Mouse (Mus musculus): ENCODE measurements at regions not wholly inside any gene's neighbourhood (a gene's known extent, or its start where the extent isn't known, plus 50 kb on each side); places are given as distances from the start of the nearest gene placed in this dataset.

DNA sequence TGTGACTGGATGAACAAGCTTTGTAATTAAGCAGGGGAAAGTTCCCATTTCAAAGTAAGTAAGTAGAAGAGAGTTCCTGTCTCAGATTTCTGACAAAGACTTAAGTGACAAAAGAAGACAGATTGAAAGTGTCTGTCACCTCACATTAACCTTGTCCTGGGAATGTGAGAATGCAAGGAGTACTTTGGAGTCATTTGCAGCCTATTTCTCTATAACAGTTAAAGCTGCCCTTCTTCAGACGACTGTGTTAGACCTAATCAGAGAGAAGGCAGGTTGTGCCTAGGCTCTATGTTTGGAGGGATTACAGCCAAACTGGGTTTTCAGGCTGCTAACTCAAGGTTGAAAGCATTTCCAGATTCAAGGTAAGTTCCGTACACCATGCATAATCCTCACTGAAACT is 446.5 kb downstream of the Pdgfc start:
- WGBS, result 58% methylated on average over 2 of the region's 2 CpGs
- H3K4me3 ChIP-seq (ENCODE audit: control insufficient read depth in 1 of 2, insufficient read depth in 1 of 2, low read depth in 1 of 2, low read length in 2 of 2), result no peak overlapping the region
- H3K9me3 ChIP-seq (ENCODE audit: control insufficient read depth, low read length), result no peaks in the 10 kb centered on the region
- H3K9ac ChIP-seq (ENCODE audit: low read length), result no peak overlapping the region
- ATAC-seq (ENCODE audit: insufficient number of reproducible peaks, insufficient read depth, low FRiP score, low read depth), result no peak
- H3K27me3 ChIP-seq (ENCODE audit: control insufficient read depth, insufficient read depth, low read length), result no peaks in the 10 kb centered on the region
- no peak overlapping the region for H3K27ac ChIP-seq (replicated peaks in 1 of 2; ENCODE audit: control insufficient read depth in 1 of 2, insufficient read depth in 1 of 2, low read depth in 2 of 2, low read length in 2 of 2)
- no peak overlapping the region for H3K4me2 ChIP-seq (ENCODE audit: low read length)
- no peaks in the 10 kb centered on the region for H3K4me1 ChIP-seq (ENCODE audit: control insufficient read depth in 2 of 2, insufficient read depth in 2 of 2, low read length in 2 of 2)
- no peaks in the 10 kb centered on the region for H3K36me3 ChIP-seq (ENCODE audit: control insufficient read depth, insufficient read depth, low read length)

DNA sequence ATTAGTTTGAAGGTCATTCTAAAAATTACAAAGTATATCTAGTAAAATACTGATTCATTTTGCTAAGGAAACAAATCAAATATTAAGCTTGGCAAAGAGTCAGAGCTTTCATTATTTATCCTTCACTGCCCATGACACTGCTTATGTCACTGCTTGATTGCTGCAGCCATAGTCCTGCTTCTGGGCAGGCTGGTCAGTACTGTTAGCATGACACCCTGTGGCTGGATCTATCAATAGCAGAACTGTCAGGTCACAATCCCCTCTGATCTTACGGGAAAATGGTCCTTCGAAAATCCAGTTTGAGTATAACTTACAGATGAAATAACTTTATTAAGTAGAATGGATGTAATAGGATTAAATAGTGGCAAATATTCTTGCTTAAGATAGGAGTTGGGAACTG is 447.1 kb downstream of the Pdgfc start:
- Histone ChIP-seq H3K4me1 (ENCODE audit: control insufficient read depth in 2 of 2, insufficient read depth in 2 of 2, low read length in 2 of 2) (no peaks in the 10 kb centered on the region), H3K27ac (replicated peaks in 1 of 2; ENCODE audit: control insufficient read depth in 1 of 2, insufficient read depth in 1 of 2, low read depth in 2 of 2, low read length in 2 of 2) (no peak overlapping the region), H3K36me3 (ENCODE audit: control insufficient read depth, insufficient read depth, low read length) (no peaks in the 10 kb centered on the region), H3K9me3 (ENCODE audit: control insufficient read depth, low read length) (no peaks in the 10 kb centered on the region), H3K27me3 (ENCODE audit: control insufficient read depth, insufficient read depth, low read length) (no peaks in the 10 kb centered on the region), H3K9ac (ENCODE audit: low read length) (no peak overlapping the region), H3K4me2 (ENCODE audit: low read length) (no peak overlapping the region), H3K4me3 (ENCODE audit: control insufficient read depth in 1 of 2, insufficient read depth in 1 of 2, low read depth in 1 of 2, low read length in 2 of 2) (no peak overlapping the region)
- WGBS, result 64% methylated on average over 2 of the region's 2 CpGs
- ATAC-seq (ENCODE audit: insufficient number of reproducible peaks, insufficient read depth, low FRiP score, low read depth), result no peak

DNA sequence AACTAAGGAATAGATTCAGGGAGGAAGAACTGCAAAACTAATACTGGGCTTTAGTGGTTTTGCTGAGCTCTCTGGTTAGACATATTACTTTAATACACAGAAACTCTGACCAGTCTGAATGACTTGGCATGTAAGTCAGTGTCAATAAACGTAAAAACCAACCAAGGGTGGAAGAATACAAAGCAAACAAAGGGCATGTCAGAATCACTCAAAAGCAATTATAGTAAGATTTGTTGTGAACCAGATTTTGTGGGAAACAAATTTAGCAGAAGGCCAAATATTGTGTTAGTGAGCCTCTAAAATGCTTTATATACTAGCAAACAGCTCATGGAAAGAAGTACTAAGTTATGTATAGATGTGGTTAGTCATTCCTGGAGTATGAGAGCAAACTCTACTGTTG is 427.1 kb upstream of the Ctso start:
- no peak for ATAC-seq (ENCODE audit: insufficient number of reproducible peaks, insufficient read depth, low FRiP score, low read depth)
- Histone ChIP-seq H3K36me3 (ENCODE audit: control insufficient read depth, insufficient read depth, low read length) (no peaks in the 10 kb centered on the region), H3K9me3 (ENCODE audit: control insufficient read depth, low read length) (no peaks in the 10 kb centered on the region), H3K9ac (ENCODE audit: low read length) (no peak overlapping the region), H3K27ac (replicated peaks in 1 of 2; ENCODE audit: control insufficient read depth in 1 of 2, insufficient read depth in 1 of 2, low read depth in 2 of 2, low read length in 2 of 2) (no peak overlapping the region), H3K27me3 (ENCODE audit: control insufficient read depth, insufficient read depth, low read length) (no peaks in the 10 kb centered on the region), H3K4me1 (ENCODE audit: control insufficient read depth in 2 of 2, insufficient read depth in 2 of 2, low read length in 2 of 2) (no peaks in the 10 kb centered on the region), H3K4me2 (ENCODE audit: low read length) (no peak overlapping the region), H3K4me3 (ENCODE audit: control insufficient read depth in 1 of 2, insufficient read depth in 1 of 2, low read depth in 1 of 2, low read length in 2 of 2) (no peak overlapping the region)
- WGBS, result 84% methylated on average over 1 of the region's 1 CpGs

DNA sequence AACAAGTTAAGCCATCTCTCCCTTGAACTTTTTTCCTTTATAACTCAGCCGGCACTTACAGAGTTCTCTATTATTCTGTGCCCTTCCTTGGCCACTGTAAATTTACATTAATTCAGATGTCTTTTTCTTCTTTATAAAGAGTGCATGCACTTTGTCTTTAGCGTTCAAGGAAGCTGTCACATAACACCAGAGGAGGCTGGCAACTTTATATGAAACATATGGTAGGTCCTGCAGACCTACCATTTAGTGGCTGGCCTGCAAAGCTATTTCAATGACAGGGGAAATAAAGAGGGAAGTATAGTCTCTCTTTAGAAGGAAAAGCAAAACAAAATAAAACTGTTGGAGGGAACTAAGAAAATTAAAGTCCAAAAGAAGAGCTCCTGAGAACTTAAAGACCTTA is 423.8 kb upstream of the Ctso start:
- 64% methylated on average over 2 of the region's 2 CpGs for WGBS

DNA sequence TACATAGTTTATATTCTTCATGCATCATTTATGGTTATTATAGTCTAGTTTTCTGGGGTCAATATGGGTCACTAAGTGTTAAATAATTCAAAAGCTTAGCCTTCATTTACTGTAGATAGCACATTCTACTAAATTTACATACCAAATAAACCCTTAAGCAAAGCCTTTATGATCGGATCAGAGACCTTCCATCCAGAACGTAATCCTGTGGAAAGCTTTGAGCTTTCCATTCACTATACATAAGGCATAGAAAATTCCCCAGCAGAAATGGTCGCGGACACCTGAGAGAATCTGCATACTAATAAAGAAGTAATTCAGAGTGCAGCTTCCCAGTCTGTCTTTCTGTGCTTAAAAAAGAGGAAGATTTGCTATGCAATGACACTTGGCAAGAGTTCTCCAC is 410.6 kb upstream of the Ctso start:
- H3K27ac ChIP-seq (replicated peaks in 1 of 2; ENCODE audit: control insufficient read depth in 1 of 2, insufficient read depth in 1 of 2, low read depth in 2 of 2, low read length in 2 of 2), result no peak overlapping the region
- H3K36me3 ChIP-seq (ENCODE audit: control insufficient read depth, insufficient read depth, low read length), result no peaks in the 10 kb centered on the region
- 73% methylated on average over 4 of the region's 4 CpGs for WGBS
- no peak overlapping the region for H3K4me3 ChIP-seq (ENCODE audit: control insufficient read depth in 1 of 2, insufficient read depth in 1 of 2, low read depth in 1 of 2, low read length in 2 of 2)
- ATAC-seq (ENCODE audit: insufficient number of reproducible peaks, insufficient read depth, low FRiP score, low read depth), result no peak
- no peak overlapping the region for H3K4me2 ChIP-seq (ENCODE audit: low read length)
- H3K9ac ChIP-seq (ENCODE audit: low read length), result no peak overlapping the region
- no peaks in the 10 kb centered on the region for H3K27me3 ChIP-seq (ENCODE audit: control insufficient read depth, insufficient read depth, low read length)
- H3K4me1 ChIP-seq (ENCODE audit: control insufficient read depth in 2 of 2, insufficient read depth in 2 of 2, low read length in 2 of 2), result no peaks in the 10 kb centered on the region
- H3K9me3 ChIP-seq (ENCODE audit: control insufficient read depth, low read length), result no peaks in the 10 kb centered on the region

More for the DNA sequence above, 423.8 kb upstream of the Ctso start:
- Histone ChIP-seq H3K4me3 (ENCODE audit: control insufficient read depth in 1 of 2, insufficient read depth in 1 of 2, low read depth in 1 of 2, low read length in 2 of 2) (no peak overlapping the region), H3K4me1 (ENCODE audit: control insufficient read depth in 2 of 2, insufficient read depth in 2 of 2, low read length in 2 of 2) (no peaks in the 10 kb centered on the region), H3K9me3 (ENCODE audit: control insufficient read depth, low read length) (no peaks in the 10 kb centered on the region), H3K36me3 (ENCODE audit: control insufficient read depth, insufficient read depth, low read length) (no peaks in the 10 kb centered on the region), H3K27me3 (ENCODE audit: control insufficient read depth, insufficient read depth, low read length) (no peaks in the 10 kb centered on the region), H3K4me2 (ENCODE audit: low read length) (no peak overlapping the region), H3K9ac (ENCODE audit: low read length) (no peak overlapping the region), H3K27ac (replicated peaks in 1 of 2; ENCODE audit: control insufficient read depth in 1 of 2, insufficient read depth in 1 of 2, low read depth in 2 of 2, low read length in 2 of 2) (no peak overlapping the region)
- ATAC-seq (ENCODE audit: insufficient number of reproducible peaks, insufficient read depth, low FRiP score, low read depth), result no peak

DNA sequence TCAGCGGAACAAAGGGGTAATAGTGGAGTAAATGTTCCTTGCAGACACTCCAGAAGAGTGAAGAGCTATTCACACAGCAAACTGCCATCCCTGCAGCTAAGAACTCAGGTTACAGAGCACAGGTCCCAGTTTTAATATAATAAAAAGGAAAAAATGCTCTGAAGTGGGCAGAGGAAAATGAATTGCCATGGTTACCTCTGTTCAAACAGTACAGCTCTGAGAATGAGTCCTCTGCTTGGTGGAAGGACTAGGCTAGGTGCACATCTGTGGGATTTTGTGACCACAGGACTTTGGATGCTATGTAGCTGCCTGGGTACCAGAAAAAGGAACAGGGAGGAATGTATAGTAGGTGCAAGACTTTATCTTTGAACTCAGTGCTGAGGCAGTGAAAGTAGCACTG is 401.5 kb upstream of the Ctso start:
- Histone ChIP-seq H3K9me3 (ENCODE audit: control insufficient read depth, low read length) (no peaks in the 10 kb centered on the region), H3K27ac (replicated peaks in 1 of 2; ENCODE audit: control insufficient read depth in 1 of 2, insufficient read depth in 1 of 2, low read depth in 2 of 2, low read length in 2 of 2) (no peak overlapping the region), H3K4me3 (ENCODE audit: control insufficient read depth in 1 of 2, insufficient read depth in 1 of 2, low read depth in 1 of 2, low read length in 2 of 2) (no peak overlapping the region), H3K36me3 (ENCODE audit: control insufficient read depth, insufficient read depth, low read length) (no peaks in the 10 kb centered on the region), H3K9ac (ENCODE audit: low read length) (no peak overlapping the region), H3K4me2 (ENCODE audit: low read length) (no peak overlapping the region), H3K27me3 (ENCODE audit: control insufficient read depth, insufficient read depth, low read length) (no peaks in the 10 kb centered on the region), H3K4me1 (ENCODE audit: control insufficient read depth in 2 of 2, insufficient read depth in 2 of 2, low read length in 2 of 2) (no peaks in the 10 kb centered on the region)
- ATAC-seq (ENCODE audit: insufficient number of reproducible peaks, insufficient read depth, low FRiP score, low read depth), result no peak
- 81% methylated on average over 1 of the region's 1 CpGs for WGBS

DNA sequence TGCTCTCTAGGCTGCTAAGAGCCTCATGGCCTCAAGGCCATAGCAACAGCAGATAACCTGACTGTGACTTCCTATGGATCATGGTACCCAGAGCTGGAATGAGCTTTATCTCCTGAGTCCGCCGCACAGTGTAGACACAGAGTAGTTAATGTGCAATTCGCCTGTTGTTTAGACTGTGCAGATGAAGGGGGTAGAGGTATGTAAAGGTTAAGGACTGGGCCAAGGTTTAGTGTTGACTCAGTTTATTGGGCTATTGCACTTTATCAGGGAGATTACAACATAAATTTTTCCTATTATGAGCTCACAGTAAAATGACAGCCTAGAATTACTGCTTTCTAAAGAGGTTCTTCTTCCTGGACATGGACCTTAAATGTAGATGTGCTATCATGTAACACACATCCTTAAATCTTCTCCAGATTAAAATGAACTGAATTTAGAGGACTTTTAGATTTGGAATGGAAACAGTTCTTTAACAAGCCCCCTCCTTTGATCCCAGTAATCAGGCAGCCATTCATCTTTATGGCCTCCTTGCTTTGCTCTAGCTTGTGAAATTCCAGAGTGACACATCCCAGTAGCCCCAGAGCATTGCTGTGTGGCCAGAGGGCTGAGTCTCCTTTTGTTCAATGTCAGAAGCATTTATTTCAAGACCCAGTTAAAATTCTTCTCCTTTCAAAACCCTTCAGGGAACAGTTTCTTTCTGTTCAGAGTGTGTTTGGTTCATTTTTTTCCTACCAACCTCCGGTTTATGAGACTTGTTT is 396.8 kb upstream of the Ctso start:
- H3K4me3 ChIP-seq (ENCODE audit: control insufficient read depth in 1 of 2, insufficient read depth in 1 of 2, low read depth in 1 of 2, low read length in 2 of 2), result no peak overlapping the region
- H3K27ac ChIP-seq (replicated peaks in 1 of 2; ENCODE audit: control insufficient read depth in 1 of 2, insufficient read depth in 1 of 2, low read depth in 2 of 2, low read length in 2 of 2), result no peak overlapping the region
- no peaks in the 10 kb centered on the region for H3K4me1 ChIP-seq (ENCODE audit: control insufficient read depth in 2 of 2, insufficient read depth in 2 of 2, low read length in 2 of 2)
- H3K9me3 ChIP-seq (ENCODE audit: control insufficient read depth, low read length), result no peaks in the 10 kb centered on the region
- H3K9ac ChIP-seq (ENCODE audit: low read length), result no peak overlapping the region
- no peak overlapping the region for H3K4me2 ChIP-seq (ENCODE audit: low read length)
- H3K36me3 ChIP-seq (ENCODE audit: control insufficient read depth, insufficient read depth, low read length), result no peaks in the 10 kb centered on the region
- ATAC-seq (ENCODE audit: insufficient number of reproducible peaks, insufficient read depth, low FRiP score, low read depth), result no peak
- H3K27me3 ChIP-seq (ENCODE audit: control insufficient read depth, insufficient read depth, low read length), result no peaks in the 10 kb centered on the region
- WGBS, result 83% methylated on average over 4 of the region's 4 CpGs

DNA sequence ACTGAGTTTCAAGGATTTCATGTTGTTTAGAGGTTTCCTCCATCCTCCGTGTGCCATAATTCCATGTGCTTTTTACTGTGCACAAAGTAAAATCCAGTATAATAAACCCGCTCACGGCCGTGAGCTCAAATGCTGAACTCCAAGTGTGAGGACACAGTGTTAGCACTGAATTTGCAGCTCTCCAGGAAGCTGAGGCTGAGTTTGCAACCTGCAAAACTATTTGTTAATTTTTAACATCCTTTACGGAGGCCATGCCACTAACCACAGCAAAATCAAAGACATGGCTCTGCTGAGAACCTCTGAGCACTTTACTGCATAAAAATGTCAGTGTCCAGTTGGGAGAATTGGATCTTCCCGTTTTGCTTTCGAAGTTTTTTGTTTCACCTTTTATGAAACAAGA is 377.6 kb upstream of the Ctso start:
- Histone ChIP-seq H3K9me3 (ENCODE audit: control insufficient read depth, low read length) (no peaks in the 10 kb centered on the region), H3K4me3 (ENCODE audit: control insufficient read depth in 1 of 2, insufficient read depth in 1 of 2, low read depth in 1 of 2, low read length in 2 of 2) (no peak overlapping the region), H3K4me2 (ENCODE audit: low read length) (no peak overlapping the region), H3K4me1 (ENCODE audit: control insufficient read depth in 2 of 2, insufficient read depth in 2 of 2, low read length in 2 of 2) (no peaks in the 10 kb centered on the region), H3K36me3 (ENCODE audit: control insufficient read depth, insufficient read depth, low read length) (no peaks in the 10 kb centered on the region), H3K27me3 (ENCODE audit: control insufficient read depth, insufficient read depth, low read length) (no peaks in the 10 kb centered on the region), H3K27ac (replicated peaks in 1 of 2; ENCODE audit: control insufficient read depth in 1 of 2, insufficient read depth in 1 of 2, low read depth in 2 of 2, low read length in 2 of 2) (no peak overlapping the region), H3K9ac (ENCODE audit: low read length) (no peak overlapping the region)
- 69% methylated on average over 7 of the region's 7 CpGs for WGBS
- no peak for ATAC-seq (ENCODE audit: insufficient number of reproducible peaks, insufficient read depth, low FRiP score, low read depth)
